Mouse (Mus musculus) lung, postnatal 0 days (tissue): ENCODE data around the gene Tmem163.

ENCODE experiments used
- CTCF ChIP-seq: IDR thresholded peaks from 2 replicates; pipeline ENCODE4 v1.5.1; 2016; ENCODE audit warnings: antibody characterized with exemption, mild to moderate bottlenecking
- EP300 ChIP-seq: IDR thresholded peaks from 2 replicates; pipeline ENCODE4 v1.6.1; 2016; ENCODE audit warnings: antibody characterized with exemption, mild to moderate bottlenecking, control low read depth

- TF ChIP-seq CTCF (no peak), EP300 (no peak)
Measured at GRCm38 (mm10) chr1:127651564-127651963, 27.8 kb downstream of the Tmem163 start.
